Mouse (Mus musculus): ENCODE measurements around the gene Wasf3. TPM values are rescaled to one million over a fixed set of nuclear protein-coding genes. Genes with fewer than 3 reads are reported as not detected.
"Not testable (repeated sequence)": the region's sequence is repeated elsewhere in the genome, so short reads cannot be mapped to it uniquely, and the experiment has no call there.

Gene Wasf3
- polyA plus RNA-seq, 1 experiment from 2014 or later = 0.05 TPM

DNA sequence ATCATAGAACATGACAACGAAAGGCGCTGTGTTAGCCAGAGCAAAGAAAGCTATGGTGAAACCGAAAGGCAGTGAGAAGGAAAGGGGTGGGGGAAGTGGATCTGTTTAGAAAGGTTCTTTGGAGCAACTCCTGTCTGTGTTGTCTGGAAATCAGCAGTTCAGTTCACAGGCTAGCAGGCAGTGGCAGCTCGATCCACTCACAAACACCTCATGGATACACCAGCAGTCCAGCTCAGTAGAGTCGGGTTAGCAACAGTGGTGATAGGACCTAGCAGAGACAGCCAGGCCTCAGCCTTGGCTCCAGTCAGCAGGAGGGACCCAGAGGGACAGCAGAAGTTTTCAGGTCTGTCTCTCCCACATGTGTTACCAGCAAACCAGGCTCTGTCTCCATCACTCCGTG, 16.2 kb downstream of the Wasf3 start:
- DNase-seq; H3K9me3 ChIP-seq (replicated peaks); H3K4me1 ChIP-seq (replicated peaks); H3K36me3 ChIP-seq; H3K27ac ChIP-seq; H3K4me3 ChIP-seq (replicated peaks); ATAC-seq (ENCODE audit: low read depth); H3K9ac ChIP-seq; H3K27me3 ChIP-seq; H3K4me2 ChIP-seq: not testable (repeated sequence)
- 77% methylated on average over 6 of the region's 6 CpGs for WGBS (ENCODE audit: insufficient replicate concordance)

DNA sequence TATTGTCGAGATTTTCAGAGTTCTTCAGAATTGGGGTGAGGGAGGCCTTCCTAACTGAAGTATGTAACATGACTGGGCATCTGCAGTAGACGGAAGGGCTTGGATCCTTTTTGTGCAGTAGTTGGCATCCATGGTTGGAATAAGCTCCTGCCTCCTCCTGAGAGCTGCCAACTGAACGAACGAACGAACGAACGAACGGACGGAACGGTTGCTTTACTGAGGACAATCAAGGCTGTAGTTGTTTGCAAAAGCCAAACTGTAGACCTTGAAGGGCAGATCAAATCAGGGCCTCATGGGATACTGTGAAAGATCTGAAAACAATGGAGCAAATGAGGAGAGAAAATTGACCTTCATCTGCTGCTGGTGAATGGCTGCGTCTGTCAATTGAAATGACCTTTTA, 17.5 kb downstream of the Wasf3 start:
- DNase-seq = no peak
- Histone ChIP-seq H3K36me3 (no peaks in the 10 kb centered on the region), H3K27ac (no peak overlapping the region), H3K4me2 (no peak overlapping the region), H3K27me3 (no peaks in the 10 kb centered on the region), H3K9me3 (replicated peaks) (no peaks in the 10 kb centered on the region; the same call in 1 of the 2 replicates), H3K4me1 (replicated peaks) (no peaks in the 10 kb centered on the region), H3K9ac (no peak overlapping the region), H3K4me3 (replicated peaks) (no peak overlapping the region)
- 80% methylated on average over 11 of the region's 11 CpGs for WGBS (ENCODE audit: insufficient replicate concordance)
- ATAC-seq (ENCODE audit: low read depth) = no peak

DNA sequence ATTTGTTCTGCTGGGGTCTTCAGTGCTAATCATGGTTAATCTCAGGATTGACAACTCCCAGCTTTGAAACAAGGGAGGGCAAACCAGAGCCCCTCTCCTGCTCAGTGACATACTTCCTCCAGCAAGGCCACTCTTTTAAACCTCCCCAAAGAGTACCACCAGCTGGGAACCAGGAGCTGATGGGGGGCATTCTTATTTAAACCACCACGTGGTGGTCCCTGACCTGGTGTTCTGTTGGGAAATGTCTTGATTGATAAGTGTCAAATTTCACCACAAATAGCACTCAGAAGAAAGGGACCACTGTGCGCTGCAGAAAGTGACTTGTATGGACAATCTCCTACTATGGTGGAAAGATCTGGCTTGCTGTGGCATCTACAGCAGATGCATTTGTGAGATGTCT, 19.1 kb downstream of the Wasf3 start:
- Histone ChIP-seq H3K27ac (no peak overlapping the region), H3K27me3 (no peaks in the 10 kb centered on the region), H3K4me3 (replicated peaks) (no peak overlapping the region), H3K36me3 (no peaks in the 10 kb centered on the region), H3K4me2 (no peak overlapping the region), H3K9ac (no peak overlapping the region), H3K4me1 (replicated peaks) (no peaks in the 10 kb centered on the region), H3K9me3 (replicated peaks) (no peaks in the 10 kb centered on the region; the same call in 1 of the 2 replicates)
- ATAC-seq (ENCODE audit: low read depth) (no peak), DNase-seq (no peak)
- WGBS (ENCODE audit: insufficient replicate concordance) = 32% methylated on average over 2 of the region's 2 CpGs

DNA sequence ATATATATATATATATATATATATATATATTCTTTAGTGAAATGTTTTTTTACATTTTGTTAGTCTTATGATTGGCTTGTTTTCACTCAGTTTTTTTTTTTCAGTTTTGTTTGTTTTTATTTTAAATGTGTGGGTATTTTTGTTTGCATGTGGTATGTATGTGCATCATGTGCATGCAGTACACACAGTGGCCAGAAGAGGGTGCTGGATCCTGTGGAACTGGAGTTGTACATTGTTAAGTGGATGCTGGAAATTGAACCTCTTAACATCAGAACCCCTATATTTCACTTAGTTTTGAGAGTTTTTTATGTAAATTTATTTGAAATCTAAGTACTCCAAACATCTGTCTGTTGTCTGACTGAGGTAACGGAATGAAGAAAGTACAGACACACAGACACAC, 21.3 kb downstream of the Wasf3 start:
- no peaks in the 10 kb centered on the region for H3K36me3 ChIP-seq
- no peak overlapping the region for H3K9ac ChIP-seq
- H3K4me3 ChIP-seq (replicated peaks) = no peak overlapping the region
- 79% methylated on average over 1 of the region's 1 CpGs for WGBS (ENCODE audit: insufficient replicate concordance)
- no peaks in the 10 kb centered on the region; the same call in 1 of the 2 replicates for H3K9me3 ChIP-seq (replicated peaks)
- no peak overlapping the region for H3K27ac ChIP-seq
- DNase-seq = no peak
- no peak for ATAC-seq (ENCODE audit: low read depth)
- no peaks in the 10 kb centered on the region for H3K27me3 ChIP-seq
- no peak overlapping the region for H3K4me2 ChIP-seq
- no peaks in the 10 kb centered on the region for H3K4me1 ChIP-seq (replicated peaks)

GRCm38 (mm10) chr5:146407791-146408190, 23.0 kb downstream of the Wasf3 start:
- ATAC-seq (ENCODE audit: low read depth) (no peak), DNase-seq (no peak)
- Histone ChIP-seq H3K36me3 (no peaks in the 10 kb centered on the region), H3K27ac (no peak overlapping the region), H3K4me2 (no peak overlapping the region), H3K9me3 (replicated peaks) (no peaks in the 10 kb centered on the region; the same call in 1 of the 2 replicates), H3K27me3 (no peaks in the 10 kb centered on the region), H3K4me3 (replicated peaks) (no peak overlapping the region), H3K9ac (no peak overlapping the region), H3K4me1 (replicated peaks) (no peaks in the 10 kb centered on the region)
- WGBS (ENCODE audit: insufficient replicate concordance) = 44% methylated on average over 3 of the region's 3 CpGs

DNA sequence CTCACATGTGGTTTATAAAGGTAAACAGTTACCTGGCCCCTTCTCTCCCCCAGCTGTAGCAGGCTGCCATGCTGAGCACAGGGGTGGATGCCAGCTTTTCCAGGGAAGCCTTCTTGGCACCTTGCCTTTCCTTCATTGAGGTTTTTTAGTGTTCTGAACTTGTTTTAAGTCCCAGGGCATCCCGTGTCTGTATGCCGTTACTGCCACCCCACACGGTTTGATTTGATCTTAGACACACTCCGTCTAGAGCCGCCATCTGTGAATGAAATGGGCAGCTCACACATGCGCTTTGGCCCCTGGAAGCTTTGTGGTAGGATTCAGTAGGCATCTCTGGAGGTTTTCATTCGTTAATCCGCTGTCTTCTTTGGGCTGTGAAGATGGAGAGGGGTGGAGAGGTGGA, 23.8 kb downstream of the Wasf3 start:
- Histone ChIP-seq H3K4me3 (replicated peaks) (no peak overlapping the region), H3K4me2 (no peak overlapping the region), H3K4me1 (replicated peaks) (no peaks in the 10 kb centered on the region), H3K27me3 (no peaks in the 10 kb centered on the region), H3K36me3 (no peaks in the 10 kb centered on the region), H3K27ac (no peak overlapping the region), H3K9ac (no peak overlapping the region), H3K9me3 (replicated peaks) (no peaks in the 10 kb centered on the region; the same call in 1 of the 2 replicates)
- WGBS (ENCODE audit: insufficient replicate concordance) = 79% methylated on average over 8 of the region's 8 CpGs
- DNase-seq (no peak), ATAC-seq (ENCODE audit: low read depth) (no peak)

- 79% methylated on average over 4 of the region's 4 CpGs for WGBS (ENCODE audit: insufficient replicate concordance)
- no peak overlapping the region for H3K4me2 ChIP-seq
- no peak overlapping the region for H3K4me3 ChIP-seq (replicated peaks)
- no peak for DNase-seq
- H3K9ac ChIP-seq = no peak overlapping the region
- no peaks in the 10 kb centered on the region for H3K27me3 ChIP-seq
- no peaks in the 10 kb centered on the region for H3K4me1 ChIP-seq (replicated peaks)
- H3K36me3 ChIP-seq = no peaks in the 10 kb centered on the region
- no peaks in the 10 kb centered on the region; the same call in 1 of the 2 replicates for H3K9me3 ChIP-seq (replicated peaks)
- ATAC-seq (ENCODE audit: low read depth) = no peak
- no peak overlapping the region for H3K27ac ChIP-seq
Measured at GRCm38 (mm10) chr5:146410821-146411220, 26.0 kb downstream of the Wasf3 start.

GRCm38 (mm10) chr5:146412743-146413430, 28.1 kb downstream of the Wasf3 start:
- DNase-seq (no peak), ATAC-seq (ENCODE audit: low read depth) (no peak)
- Histone ChIP-seq H3K27me3 (no peaks in the 10 kb centered on the region), H3K36me3 (no peaks in the 10 kb centered on the region), H3K27ac (no peak overlapping the region), H3K4me2 (no peak overlapping the region), H3K9me3 (replicated peaks) (no peaks in the 10 kb centered on the region), H3K9ac (no peak overlapping the region), H3K4me3 (replicated peaks) (no peak overlapping the region), H3K4me1 (replicated peaks) (no peaks in the 10 kb centered on the region)
- 60% methylated on average over 15 of the region's 15 CpGs for WGBS (ENCODE audit: insufficient replicate concordance)

DNA sequence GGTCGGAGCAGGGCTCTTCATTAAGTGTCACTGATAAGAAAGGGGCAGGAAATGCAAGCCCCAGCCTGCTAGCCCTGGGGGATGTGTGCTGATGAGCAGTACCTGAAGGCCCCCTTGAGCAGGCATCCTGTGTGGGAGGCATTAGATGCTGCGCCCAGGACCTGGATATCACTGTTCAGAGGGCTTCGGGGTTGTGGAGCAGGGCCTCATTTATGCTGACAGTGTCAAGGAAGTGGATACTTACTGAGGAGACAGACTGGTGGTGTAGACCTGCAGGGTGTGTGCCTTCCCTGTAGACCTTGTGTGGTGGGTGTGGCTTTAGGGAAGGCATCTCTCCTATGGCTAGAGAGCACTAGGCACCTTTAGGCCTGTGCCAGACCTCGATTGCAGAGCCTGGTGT, 29.8 kb downstream of the Wasf3 start:
- ATAC-seq (ENCODE audit: low read depth) (no peak), DNase-seq (no peak)
- Histone ChIP-seq H3K4me3 (replicated peaks) (no peak overlapping the region), H3K9ac (no peak overlapping the region), H3K27ac (no peak overlapping the region), H3K27me3 (no peaks in the 10 kb centered on the region), H3K9me3 (replicated peaks) (no peaks in the 10 kb centered on the region), H3K4me2 (no peak overlapping the region), H3K36me3 (no peaks in the 10 kb centered on the region), H3K4me1 (replicated peaks) (no peaks in the 10 kb centered on the region)
- 45% methylated on average over 4 of the region's 4 CpGs for WGBS (ENCODE audit: insufficient replicate concordance)

DNA sequence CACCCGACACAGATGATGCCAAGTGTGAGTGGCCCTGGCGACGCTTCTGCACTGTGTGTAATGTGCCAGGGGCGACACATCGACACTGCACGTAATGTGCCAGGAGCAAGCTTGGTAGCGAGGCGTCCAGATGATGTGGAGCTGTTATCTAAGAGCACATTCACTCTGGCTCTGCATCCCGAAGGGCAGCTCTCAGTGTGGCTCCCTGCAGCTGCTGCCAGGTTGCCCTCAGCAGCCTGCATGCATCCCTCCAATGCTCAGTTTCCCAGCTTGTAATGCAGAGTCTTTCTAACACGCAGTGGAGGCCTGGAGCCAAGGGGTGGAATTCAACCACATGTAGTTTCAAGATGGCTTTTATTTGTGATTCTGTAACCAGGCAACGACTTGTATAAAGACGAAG, 30.4 kb downstream of the Wasf3 start:
- H3K36me3 ChIP-seq = no peaks in the 10 kb centered on the region
- no peak for DNase-seq

GRCm38 (mm10) chr5:146416331-146417110, 31.7 kb downstream of the Wasf3 start:
- H3K27me3 ChIP-seq = no peaks in the 10 kb centered on the region
- no peaks in the 10 kb centered on the region for H3K36me3 ChIP-seq
- no peak overlapping the region for H3K27ac ChIP-seq
- ATAC-seq (ENCODE audit: low read depth) = no peak
- no peak overlapping the region for H3K4me2 ChIP-seq
- no peak overlapping the region for H3K4me3 ChIP-seq (replicated peaks)
- no peak overlapping the region for H3K9ac ChIP-seq
- no peaks in the 10 kb centered on the region for H3K9me3 ChIP-seq (replicated peaks)
- 68% methylated on average over 20 of the region's 20 CpGs for WGBS (ENCODE audit: insufficient replicate concordance)
- no peaks in the 10 kb centered on the region for H3K4me1 ChIP-seq (replicated peaks)
- no peak for DNase-seq

More for the DNA sequence above, 30.4 kb downstream of the Wasf3 start:
- Histone ChIP-seq H3K27me3 (no peaks in the 10 kb centered on the region), H3K4me2 (no peak overlapping the region), H3K9ac (no peak overlapping the region), H3K4me1 (replicated peaks) (no peaks in the 10 kb centered on the region), H3K27ac (no peak overlapping the region), H3K4me3 (replicated peaks) (no peak overlapping the region), H3K9me3 (replicated peaks) (no peaks in the 10 kb centered on the region)
- 71% methylated on average over 12 of the region's 12 CpGs for WGBS (ENCODE audit: insufficient replicate concordance)
- no peak for ATAC-seq (ENCODE audit: low read depth)

- Histone ChIP-seq H3K9me3 (replicated peaks) (no peaks in the 10 kb centered on the region), H3K27me3 (no peaks in the 10 kb centered on the region), H3K27ac (no peak overlapping the region), H3K4me1 (replicated peaks) (no peaks in the 10 kb centered on the region), H3K4me2 (no peak overlapping the region), H3K36me3 (no peaks in the 10 kb centered on the region), H3K9ac (no peak overlapping the region), H3K4me3 (replicated peaks) (no peak overlapping the region)
- 69% methylated on average over 7 of the region's 7 CpGs for WGBS (ENCODE audit: insufficient replicate concordance)
- no peak for DNase-seq
- ATAC-seq (ENCODE audit: low read depth) = no peak
Measured at GRCm38 (mm10) chr5:146418092-146418491, 33.3 kb downstream of the Wasf3 start.
